Mouse (Mus musculus): ENCODE data around the gene Washc3. TPM values are rescaled to one million over a fixed set of nuclear protein-coding genes. Genes with fewer than 3 reads are reported as not detected.

The Washc3 gene
- total RNA-seq (2014; fragmentation: Nextera tagmentation) (69.6 and 93.3 TPM in 2 replicates), total RNA-seq (2017) (33.0 and 33.9 TPM in 2 replicates)

DNA sequence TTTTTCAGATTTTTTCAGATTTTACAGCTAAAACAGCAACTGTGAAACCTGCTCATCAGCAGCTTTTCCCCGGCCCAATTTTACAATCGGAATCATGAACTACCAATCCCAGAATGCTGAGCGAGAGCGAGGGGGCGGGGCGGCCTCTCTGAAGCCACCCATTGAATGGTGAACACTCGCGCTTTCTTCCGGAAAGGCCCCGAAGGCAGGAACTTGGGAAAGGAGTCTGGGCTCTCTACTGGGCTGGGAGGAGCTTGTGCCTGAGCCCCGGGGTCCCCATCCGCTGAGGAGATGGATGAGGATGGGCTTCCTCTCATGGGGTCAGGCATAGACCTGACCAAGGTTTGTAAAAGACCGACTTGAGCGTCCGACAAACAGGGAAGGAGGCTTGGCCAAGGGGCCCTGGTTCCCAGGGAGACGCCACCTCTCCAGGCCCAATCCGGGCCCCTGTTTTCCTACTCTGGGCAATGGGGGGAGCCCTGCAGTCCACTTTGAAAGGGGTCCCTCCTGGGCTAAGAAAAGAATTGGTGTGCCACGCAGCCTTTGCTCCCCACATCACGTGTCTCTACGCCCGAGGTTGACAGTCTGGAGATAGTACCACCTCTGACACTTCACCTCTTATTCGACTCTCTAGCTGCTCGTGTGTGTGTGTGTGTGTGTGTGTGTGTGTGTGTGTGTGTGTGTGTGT lies at the start of gene Washc3:
Gene Washc3 (plus strand): TSS at position 143 of the 688 bp plus-strand sequence.
- ATAC-seq (replicated peaks; ENCODE audit: poor library complexity, severe bottlenecking): peak; percentile 98

DNA sequence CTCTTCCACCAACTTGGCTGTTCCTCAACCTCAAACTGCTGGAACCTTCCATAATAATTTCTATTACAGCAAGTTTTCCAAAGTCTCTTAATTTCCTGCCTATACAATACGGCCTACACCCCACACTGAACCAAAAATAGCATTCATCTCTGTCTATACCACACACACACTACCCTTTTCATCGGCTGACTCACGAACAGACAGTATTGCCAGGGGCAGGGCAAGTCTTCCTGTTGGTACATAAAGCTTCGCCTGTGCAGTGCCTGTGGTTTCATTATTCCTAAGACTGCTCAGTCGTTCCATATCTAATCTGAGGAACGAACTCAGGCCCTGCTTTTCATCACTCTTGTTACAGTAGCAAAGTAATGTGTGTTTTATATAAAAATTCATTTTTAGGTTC lies 49.2 kb upstream of the Washc3 start:
- no peak for ATAC-seq (replicated peaks; ENCODE audit: poor library complexity, severe bottlenecking)

DNA sequence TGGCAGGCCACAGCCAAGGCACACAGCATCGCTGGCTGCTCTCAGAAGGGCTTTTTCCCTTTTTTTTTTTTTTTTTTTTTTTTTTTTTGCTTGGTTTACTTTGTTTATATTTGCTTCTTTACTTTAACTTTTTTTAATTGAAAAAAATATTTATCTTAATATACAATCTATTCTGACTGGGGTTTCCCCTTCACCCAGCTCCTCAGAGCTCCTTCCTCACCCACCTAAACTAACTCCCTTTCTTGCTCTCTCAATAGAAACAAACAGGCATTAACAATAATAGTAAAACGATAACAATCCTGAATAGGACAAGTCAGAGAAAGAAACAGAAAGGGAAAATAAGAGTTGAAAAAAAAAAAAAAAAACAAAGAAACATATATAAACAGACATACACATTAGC lies 38.8 kb upstream of the Washc3 start:
- ATAC-seq (replicated peaks; ENCODE audit: poor library complexity, severe bottlenecking): no peak

- no peak for ATAC-seq (replicated peaks; ENCODE audit: poor library complexity, severe bottlenecking)
Measured at GRCm38 (mm10) chr10:88162676-88163075, 38.2 kb upstream of the Washc3 start.

GRCm38 (mm10) chr10:88166158-88166557 lies 34.7 kb upstream of the Washc3 start:
- ATAC-seq (replicated peaks; ENCODE audit: poor library complexity, severe bottlenecking): peak; percentile 65

DNA sequence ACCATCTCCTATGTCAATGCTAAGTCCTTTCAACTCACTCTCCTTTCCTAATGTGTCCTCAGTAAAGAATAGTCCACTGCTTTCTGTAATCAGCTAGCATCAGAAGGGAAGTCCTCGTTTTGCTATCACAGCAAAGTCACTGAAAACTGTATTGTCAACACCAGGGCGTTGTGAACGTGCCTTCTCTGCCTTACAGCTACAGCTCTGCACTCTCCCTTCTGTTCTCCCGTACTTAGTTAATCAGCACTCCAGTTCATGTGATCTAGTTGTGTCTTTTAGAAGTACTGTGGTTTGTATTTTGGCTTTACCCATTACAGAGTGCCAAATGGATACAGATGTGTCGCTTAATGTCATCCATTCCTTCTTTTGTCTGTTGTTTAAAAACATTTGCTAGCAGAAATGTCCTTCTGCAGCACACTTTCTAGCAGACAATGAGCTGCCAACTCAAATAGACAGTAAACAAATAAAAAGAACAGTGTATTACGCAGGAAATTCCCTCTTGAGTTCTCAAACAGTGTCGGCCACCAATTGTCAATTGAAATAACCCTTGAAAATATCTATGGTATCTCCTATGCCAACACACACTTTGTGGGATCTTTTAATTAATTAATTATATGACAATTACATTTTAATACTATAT lies 33.3 kb upstream of the Washc3 start:
- no peak for ATAC-seq (replicated peaks; ENCODE audit: poor library complexity, severe bottlenecking)

DNA sequence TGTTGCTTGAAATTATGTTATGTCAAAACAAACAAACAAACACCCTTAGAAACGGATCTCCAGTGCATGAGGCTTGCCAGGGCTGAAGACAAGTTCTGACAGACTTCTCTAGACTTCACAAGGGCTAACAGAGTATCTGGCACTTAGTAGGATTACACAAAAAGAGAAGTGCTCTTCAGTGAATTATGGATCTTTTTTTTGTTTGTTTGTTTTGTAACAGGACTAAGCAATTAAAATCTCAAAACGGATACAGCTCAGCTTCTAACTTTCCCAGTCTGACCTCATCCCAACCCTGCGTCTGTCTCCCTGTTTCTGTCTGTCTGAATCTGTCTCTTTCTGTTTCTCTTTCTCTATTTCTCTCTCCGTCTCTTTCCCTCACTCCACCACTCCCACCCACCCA lies 352 bp upstream of the Washc3 start:
- peak; percentile 5; the same call in 1 of the 2 replicates for ATAC-seq (replicated peaks; ENCODE audit: poor library complexity, severe bottlenecking)

GRCm38 (mm10) chr10:88201650-88202049 lies 757 bp downstream of the Washc3 start:
- ATAC-seq (replicated peaks; ENCODE audit: poor library complexity, severe bottlenecking): no peak

- ATAC-seq (replicated peaks; ENCODE audit: poor library complexity, severe bottlenecking): no peak
Measured at GRCm38 (mm10) chr10:88202581-88202980, 1.7 kb downstream of the Washc3 start.

- no peak for ATAC-seq (replicated peaks; ENCODE audit: poor library complexity, severe bottlenecking)
Measured at GRCm38 (mm10) chr10:88203236-88203635, 2.3 kb downstream of the Washc3 start.

DNA sequence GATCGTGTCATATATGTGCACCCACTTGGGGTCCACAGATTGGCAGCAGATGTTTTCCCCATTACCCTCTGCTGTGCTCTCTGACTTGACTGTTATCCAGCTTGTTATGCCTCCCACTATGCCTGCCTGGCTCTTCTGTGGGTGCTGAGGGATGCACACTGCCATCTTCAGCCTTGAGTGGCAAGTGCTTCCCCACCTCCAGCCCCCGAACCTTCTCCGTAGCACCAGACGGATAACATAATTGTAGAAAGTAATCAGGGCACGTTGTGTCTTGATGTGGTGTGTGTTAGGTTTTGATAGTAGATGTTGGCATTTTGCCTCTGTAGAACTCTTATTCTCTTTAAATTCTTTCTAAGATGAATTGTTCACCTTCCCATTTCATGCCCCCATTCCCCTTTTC lies 11.8 kb downstream of the Washc3 start:
- no peak for ATAC-seq (replicated peaks; ENCODE audit: poor library complexity, severe bottlenecking)

DNA sequence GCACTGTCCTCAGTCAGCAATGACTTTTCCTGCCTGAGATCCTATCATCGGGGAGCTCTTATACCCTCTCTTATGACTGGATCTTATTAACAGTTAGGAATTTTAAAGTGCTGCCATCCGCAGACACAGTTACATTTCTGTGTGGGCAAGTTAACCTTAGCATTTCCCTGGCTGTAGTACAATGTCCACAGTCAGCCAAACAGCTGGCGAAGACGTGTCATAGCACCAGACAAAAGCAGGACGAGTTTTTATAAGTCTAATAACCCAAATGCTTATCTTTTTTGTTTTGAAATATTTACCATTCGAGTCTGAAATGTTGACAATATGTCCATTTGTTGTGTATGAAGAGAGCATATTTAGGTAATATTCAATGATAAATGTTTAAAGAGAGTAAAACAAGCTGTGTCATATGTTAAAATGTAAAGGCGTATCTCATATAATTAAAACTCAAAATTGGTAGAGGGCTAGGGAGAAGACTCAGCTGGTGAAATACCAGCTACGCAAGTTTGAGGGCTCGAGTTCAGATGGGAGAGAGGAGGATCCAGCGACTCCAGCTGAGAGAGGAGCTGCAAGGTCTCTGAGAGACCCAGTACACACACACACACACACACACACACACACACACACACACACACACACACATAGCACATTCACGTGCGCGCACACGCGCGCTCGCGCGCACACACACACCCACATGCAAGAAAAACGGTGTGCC lies 14.1 kb downstream of the Washc3 start:
- ATAC-seq (replicated peaks; ENCODE audit: poor library complexity, severe bottlenecking): no peak

GRCm38 (mm10) chr10:88218161-88218560 lies 17.3 kb downstream of the Washc3 start:
- no peak for ATAC-seq (replicated peaks; ENCODE audit: poor library complexity, severe bottlenecking)

- ATAC-seq (replicated peaks; ENCODE audit: poor library complexity, severe bottlenecking): no peak
Measured at GRCm38 (mm10) chr10:88221718-88222117, 20.8 kb downstream of the Washc3 start.

DNA sequence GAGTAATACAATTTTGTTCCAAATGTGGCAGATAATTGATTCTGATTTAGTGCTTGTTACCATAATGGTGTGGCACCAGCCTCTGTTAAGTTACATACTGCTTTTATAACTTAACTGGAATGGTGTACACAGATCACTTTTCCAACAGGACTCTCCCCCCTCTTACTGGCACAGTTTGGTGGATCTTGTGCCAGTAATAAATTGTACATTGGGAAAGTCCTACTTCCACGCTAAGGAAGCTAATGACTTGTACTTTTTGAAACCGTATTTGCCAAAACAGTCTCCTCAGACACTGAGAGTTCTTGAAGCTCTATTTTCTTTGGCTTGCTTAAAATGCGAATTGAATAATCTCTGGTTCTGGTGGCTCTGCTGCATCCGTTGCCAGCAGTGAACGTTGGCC lies 24.5 kb downstream of the Washc3 start:
- no peak for ATAC-seq (replicated peaks; ENCODE audit: poor library complexity, severe bottlenecking)

DNA sequence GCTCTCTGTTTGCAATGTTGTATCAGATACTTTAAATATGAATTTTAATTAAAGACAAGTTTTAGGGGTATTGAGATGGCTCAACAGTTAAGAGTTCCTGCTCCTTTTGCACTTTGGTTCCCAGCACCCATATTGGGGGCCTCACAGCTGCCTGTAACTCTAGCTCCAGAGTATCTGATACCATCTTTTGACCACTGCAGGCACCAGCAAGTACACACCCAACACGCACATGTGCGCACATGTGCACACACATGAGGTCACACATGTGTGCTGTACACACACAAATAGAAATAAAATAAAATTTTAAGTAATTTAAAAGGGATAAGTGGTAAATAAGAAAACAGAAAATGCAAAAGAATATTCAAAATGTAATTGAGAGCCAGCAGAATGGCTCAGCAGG lies 27.1 kb downstream of the Washc3 start:
- no peak for ATAC-seq (replicated peaks; ENCODE audit: poor library complexity, severe bottlenecking)

DNA sequence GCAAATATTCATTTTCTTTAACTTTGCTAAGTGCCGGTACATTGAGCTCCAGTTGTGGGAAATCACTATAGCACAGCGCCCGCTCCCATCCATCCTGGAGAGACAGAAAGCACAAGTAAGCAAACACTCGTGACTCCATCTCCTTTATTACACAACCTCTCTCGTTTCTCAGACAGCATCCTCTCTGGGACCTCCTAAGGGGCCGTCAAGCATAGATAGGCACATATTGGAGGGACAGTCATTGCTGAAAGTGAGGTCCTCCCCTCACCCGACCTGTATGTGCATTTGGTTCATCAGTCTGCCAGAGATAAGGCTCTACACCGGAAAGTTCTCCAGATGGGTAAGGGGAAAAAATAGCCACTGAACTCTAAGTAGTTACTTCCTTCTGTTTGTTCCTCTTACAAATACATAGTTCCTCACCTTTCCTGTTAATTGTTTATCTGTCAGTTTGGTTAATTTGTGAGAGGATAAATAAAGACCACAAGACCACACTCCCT lies 27.7 kb downstream of the Washc3 start:
- ATAC-seq (replicated peaks; ENCODE audit: poor library complexity, severe bottlenecking): peak; percentile 73

DNA sequence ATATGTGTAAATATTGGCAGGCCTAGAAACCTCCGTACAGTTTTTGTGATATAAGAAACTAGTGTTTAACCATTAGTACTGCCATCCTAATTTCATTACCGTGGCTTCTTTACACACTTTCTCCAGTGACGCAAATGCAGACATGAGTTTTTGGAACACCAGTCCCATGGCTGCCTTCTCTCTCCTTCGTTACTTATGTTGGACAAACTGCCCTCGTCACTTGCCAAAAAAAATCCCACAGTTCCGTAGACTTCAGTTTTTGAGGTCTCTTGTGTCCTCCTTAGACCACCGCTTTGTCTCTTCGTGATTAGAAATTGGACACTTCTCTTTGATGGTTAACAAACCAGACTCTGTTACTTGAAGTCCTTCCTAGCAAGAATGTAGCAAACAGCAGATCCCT lies 30.8 kb downstream of the Washc3 start:
- no peak for ATAC-seq (replicated peaks; ENCODE audit: poor library complexity, severe bottlenecking)

DNA sequence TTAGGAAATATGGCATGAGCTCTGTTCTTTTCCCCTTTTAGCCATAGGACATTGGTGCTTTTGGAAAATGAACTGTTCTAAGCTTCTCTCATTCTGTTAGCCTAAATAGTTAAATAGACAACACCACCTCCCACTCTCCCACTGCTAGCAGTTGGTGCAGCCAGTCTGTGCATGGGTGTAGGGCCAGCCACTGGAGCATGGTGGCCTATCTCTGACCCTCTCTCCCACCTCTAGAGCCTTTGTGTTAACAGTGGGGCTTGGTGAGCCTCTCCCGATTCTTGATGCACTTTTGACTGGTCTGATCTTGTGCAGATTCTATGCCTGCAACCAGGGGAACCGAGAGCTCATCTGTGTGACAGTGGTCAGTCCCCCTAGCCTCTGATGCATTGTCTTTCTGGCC lies 31.9 kb downstream of the Washc3 start:
- ATAC-seq (replicated peaks; ENCODE audit: poor library complexity, severe bottlenecking): no peak

DNA sequence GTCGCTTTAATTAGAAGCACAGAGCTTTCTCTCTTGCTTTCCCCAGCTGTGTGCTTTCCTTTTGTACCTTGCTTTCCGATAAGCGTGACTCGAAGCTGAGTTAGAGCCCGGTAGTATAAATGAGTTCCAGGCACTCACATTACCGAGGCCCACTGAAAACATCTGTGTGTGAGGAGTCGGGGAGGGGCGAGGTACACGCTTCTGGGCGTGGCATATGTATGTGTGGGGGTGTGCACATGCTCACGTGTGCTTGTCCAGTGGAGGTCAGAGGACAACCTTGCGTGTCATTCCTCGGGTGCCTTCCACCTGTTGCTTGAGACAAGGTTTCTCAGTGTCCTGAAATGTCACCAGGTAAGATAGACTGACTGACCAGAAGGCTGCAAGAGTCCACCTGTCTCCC lies 43.8 kb downstream of the Washc3 start:
- no peak for ATAC-seq (replicated peaks; ENCODE audit: poor library complexity, severe bottlenecking)

DNA sequence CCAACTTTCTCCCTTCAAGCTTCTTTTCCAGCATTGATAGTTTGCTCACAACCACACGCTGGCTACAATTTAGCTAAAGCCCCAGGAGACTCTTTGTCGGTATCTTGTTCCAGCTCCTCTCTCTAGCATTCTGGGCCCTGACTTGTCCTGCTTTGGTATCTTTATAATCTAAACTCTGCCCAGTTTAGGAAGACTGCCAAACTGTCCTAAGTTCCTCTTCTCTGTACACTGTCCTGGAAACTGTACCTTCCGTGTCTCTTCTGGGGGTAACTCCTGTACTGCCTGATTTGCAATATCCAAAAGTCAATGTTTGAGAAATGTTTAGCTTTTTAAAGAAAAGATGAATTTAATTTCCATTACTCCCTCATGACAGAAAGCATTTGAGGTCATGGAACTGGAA lies 49.4 kb downstream of the Washc3 start:
- peak; percentile 58 for ATAC-seq (replicated peaks; ENCODE audit: poor library complexity, severe bottlenecking)
